Mouse (Mus musculus) MEL (cell line): Measurements from ENCODE around the gene Crim1. TPM values are rescaled to one million over a fixed set of nuclear protein-coding genes. Genes with fewer than 3 reads are reported as not detected.

ENCODE experiments used
- DNase-seq: peaks from one replicate; pipeline ENCODE4 v3.0.0; 2011; ENCODE audit warnings: low read depth, low spot score
- H3K27ac ChIP-seq: 2 replicates; pipeline ENCODE4 v1.5.1; 2012; ENCODE audit warnings: low read depth, mild to moderate bottlenecking, control low read depth, low read length, moderate library complexity; ENCODE audit not compliant: control insufficient read depth
- H3K27me3 ChIP-seq, 2 experiments: fragments of 150-350 bp in 1 of 2; sonication (generic) in 1 of 2; 2 replicates each; pipeline ENCODE4 v1.6.1; 2012; ENCODE audit warnings: low read length in 2 of 2, mild to moderate bottlenecking in 2 of 2, improper control_type of control experiment in 1 of 2, moderate library complexity in 1 of 2; ENCODE audit not compliant: insufficient read depth in 2 of 2, control insufficient read depth in 1 of 2
- H3K36me3 ChIP-seq, 2 experiments: 2 replicates each; pipeline ENCODE4 v1.6.1; 2012 to 2014; ENCODE audit warnings: low read length in 2 of 2, improper control_type of control experiment in 1 of 2, inconsistent platforms in 1 of 2, mild to moderate bottlenecking in 1 of 2; ENCODE audit not compliant: insufficient read depth in 2 of 2, control insufficient read depth in 1 of 2
- H3K4me1 ChIP-seq, 2 experiments: fragments of 150-350 bp in 1 of 2; sonication (generic) in 1 of 2; 2 replicates each; pipeline ENCODE4 v1.6.1; 2012; ENCODE audit warnings: low read length in 2 of 2, improper control_type of control experiment in 1 of 2, mild to moderate bottlenecking in 1 of 2; ENCODE audit not compliant: insufficient read depth in 2 of 2, control insufficient read depth in 1 of 2
- H3K4me3 ChIP-seq, 2 experiments: fragments of 150-350 bp in 1 of 2; sonication (generic) in 1 of 2; 2 replicates each; pipeline ENCODE4 v1.5.1; 2012; ENCODE audit warnings: low read depth in 2 of 2, low read length in 2 of 2, mild to moderate bottlenecking in 2 of 2, moderate library complexity in 2 of 2, control low read depth in 1 of 2, improper control_type of control experiment in 1 of 2; ENCODE audit not compliant: control insufficient read depth in 1 of 2, insufficient read depth in 1 of 2
- H3K79me2 ChIP-seq: 2 replicates; pipeline ENCODE4 v1.6.1; 2012; ENCODE audit warnings: mild to moderate bottlenecking, low read length, moderate library complexity; ENCODE audit not compliant: control insufficient read depth, poor library complexity, insufficient read depth
- H3K9ac ChIP-seq: 2 replicates; pipeline ENCODE4 v1.6.1; 2012; ENCODE audit warnings: low read depth, mild to moderate bottlenecking, control low read depth, low read length, moderate library complexity; ENCODE audit not compliant: control insufficient read depth, poor library complexity, severe bottlenecking
- H3K9me3 ChIP-seq: fragments of 150-350 bp; sonication (generic); replicated peaks from 2 replicates; pipeline ENCODE4 v1.6.1; 2012; ENCODE audit warnings: mild to moderate bottlenecking, low read length, improper control_type of control experiment, moderate library complexity; ENCODE audit not compliant: insufficient read depth
- CHD1 ChIP-seq: IDR thresholded peaks from 2 replicates; pipeline ENCODE4 v1.6.1; 2012; ENCODE audit warnings: low read depth, mild to moderate bottlenecking, inconsistent platforms, low read length, improper control_type of control experiment
- CHD2 ChIP-seq: IDR thresholded peaks from 2 replicates; pipeline ENCODE4 v1.6.1; 2011; ENCODE audit warnings: low read length, improper control_type of control experiment
- EP300 ChIP-seq, 2 experiments: IDR thresholded peaks; 2 replicates each; pipeline ENCODE4 v1.6.1; 2011; ENCODE audit warnings: improper control_type of control experiment in 2 of 2, low read length in 2 of 2, low read depth in 1 of 2, mild to moderate bottlenecking in 1 of 2
- ETS1 ChIP-seq: IDR thresholded peaks from 2 replicates; pipeline ENCODE4 v1.6.1; 2012; ENCODE audit warnings: low read depth, mild to moderate bottlenecking, inconsistent platforms, low read length, improper control_type of control experiment, moderate library complexity
- GABPA ChIP-seq: IDR thresholded peaks from 2 replicates; pipeline ENCODE4 v1.6.1; 2012; ENCODE audit warnings: low read depth, mild to moderate bottlenecking, inconsistent platforms, low read length, improper control_type of control experiment, moderate library complexity
- GATA1 ChIP-seq: IDR thresholded peaks from 2 replicates; pipeline ENCODE4 v1.6.1; 2011; ENCODE audit warnings: low read depth, low read length, improper control_type of control experiment
- JUND ChIP-seq: IDR thresholded peaks from 2 replicates; pipeline ENCODE4 v1.6.1; 2011; ENCODE audit warnings: low read depth, mild to moderate bottlenecking, improper control_type of control experiment, low read length
- MAFK ChIP-seq: IDR thresholded peaks from 2 replicates; pipeline ENCODE4 v1.6.1; 2011; ENCODE audit warnings: low read depth, mild to moderate bottlenecking, low read length, improper control_type of control experiment, borderline replicate concordance
- MAX ChIP-seq: IDR thresholded peaks from 2 replicates; pipeline ENCODE4 v1.6.1; 2011; ENCODE audit warnings: low read length, improper control_type of control experiment
- MEF2A ChIP-seq: IDR thresholded peaks from 2 replicates; pipeline ENCODE4 v1.6.1; 2014; ENCODE audit warnings: low read depth, mild to moderate bottlenecking, inconsistent platforms, low read length, improper control_type of control experiment; ENCODE audit not compliant: poor library complexity, insufficient replicate concordance, severe bottlenecking; ENCODE audit errors: extremely low read depth
- MXI1 ChIP-seq: IDR thresholded peaks from 2 replicates; pipeline ENCODE4 v1.6.1; 2011; ENCODE audit warnings: mild to moderate bottlenecking, low read depth, low read length, improper control_type of control experiment
- MYB ChIP-seq: IDR thresholded peaks from 2 replicates; pipeline ENCODE4 v1.6.1; 2011; ENCODE audit warnings: mild to moderate bottlenecking, low read depth, low read length, improper control_type of control experiment
- NELFE ChIP-seq: IDR thresholded peaks from 2 replicates; pipeline ENCODE4 v1.6.1; 2011; ENCODE audit warnings: low read depth, low read length, improper control_type of control experiment
- POLR2A ChIP-seq, 2 experiments: IDR thresholded peaks; 2 replicates each; pipeline ENCODE4 v1.6.1; 2011 to 2012; ENCODE audit warnings: low read length in 2 of 2, mild to moderate bottlenecking in 2 of 2, control low read depth in 1 of 2, improper control_type of control experiment in 1 of 2, low read depth in 1 of 2, moderate library complexity in 1 of 2; ENCODE audit not compliant: control insufficient read depth in 1 of 2, insufficient read depth in 1 of 2, poor library complexity in 1 of 2
- POLR2AphosphoS2 ChIP-seq: IDR thresholded peaks from 2 replicates; pipeline ENCODE4 v1.6.1; 2011; ENCODE audit warnings: low read length, improper control_type of control experiment
- RAD21 ChIP-seq: IDR thresholded peaks from 2 replicates; pipeline ENCODE4 v1.6.1; 2011; ENCODE audit warnings: mild to moderate bottlenecking, low read depth, low read length, improper control_type of control experiment
- SIN3A ChIP-seq: IDR thresholded peaks from 2 replicates; pipeline ENCODE4 v1.6.1; 2012; ENCODE audit warnings: low read length, improper control_type of control experiment, inconsistent platforms
- SMC3 ChIP-seq: IDR thresholded peaks from 2 replicates; pipeline ENCODE4 v1.6.1; 2011; ENCODE audit warnings: low read depth, low read length, improper control_type of control experiment
- TBP ChIP-seq: IDR thresholded peaks from 2 replicates; pipeline ENCODE4 v1.8.0; 2011; ENCODE audit warnings: low read depth, low read length, improper control_type of control experiment
- TCF12 ChIP-seq: IDR thresholded peaks from 2 replicates; pipeline ENCODE4 v1.6.1; 2014; ENCODE audit warnings: low read depth, mild to moderate bottlenecking, inconsistent platforms, low read length, improper control_type of control experiment, moderate library complexity
- UBTF ChIP-seq: IDR thresholded peaks from 2 replicates; pipeline ENCODE4 v1.6.1; 2012; ENCODE audit warnings: low read depth, mild to moderate bottlenecking, inconsistent platforms, low read length, improper control_type of control experiment, moderate library complexity, borderline replicate concordance; ENCODE audit not compliant: insufficient read depth
- USF2 ChIP-seq, 2 experiments: IDR thresholded peaks; 2 replicates each; pipeline ENCODE4 v1.6.1; 2011 to 2012; ENCODE audit warnings: improper control_type of control experiment in 2 of 2, low read length in 2 of 2, borderline replicate concordance in 1 of 2, inconsistent platforms in 1 of 2, low read depth in 1 of 2, mild to moderate bottlenecking in 1 of 2; ENCODE audit not compliant: insufficient read depth in 1 of 2
- ZKSCAN1 ChIP-seq: IDR thresholded peaks from 2 replicates; pipeline ENCODE4 v1.6.1; 2012; ENCODE audit warnings: low read depth, mild to moderate bottlenecking, inconsistent platforms, low read length, improper control_type of control experiment, moderate library complexity
- ZNF384 ChIP-seq: IDR thresholded peaks from 2 replicates; pipeline ENCODE4 v1.6.1; 2012; ENCODE audit warnings: low read depth, mild to moderate bottlenecking, inconsistent platforms, low read length, improper control_type of control experiment
- polyA plus RNA-seq, 2 experiments: library from polyadenylated mRNA; stranded (reverse) in 1 of 2; unstranded in 1 of 2; fragments of >175 nt in 1 of 2; fragments of >200 nt in 1 of 2; gene quantifications; 2 replicates each; pipeline versions ENCODE4 v1.2.1 to v1.2.4; 2012; ENCODE audit warnings: low replicate concordance in 2 of 2, low read depth in 1 of 2; ENCODE audit not compliant: insufficient read length in 2 of 2, insufficient read depth in 1 of 2, missing spikeins in 1 of 2
- total RNA-seq: library from RNA; depleted of rRNA; stranded (reverse); fragments of 300-350 nt; gene quantifications from 2 replicates; pipeline ENCODE4 v1.2.3, GENCODE M21; 2012

Crim1 gene
- total and polyA plus RNA-seq, 3 experiments, result not detected

GRCm38 (mm10) chr17:78206421-78206820 is 6.4 kb downstream of the Crim1 start:
- Histone ChIP-seq H3K36me3 (no peaks in the 10 kb centered on the region), H3K27ac (no peak overlapping the region)

GRCm38 (mm10) chr17:78207246-78207645 is 7.2 kb downstream of the Crim1 start:
- Histone ChIP-seq H3K9ac (no peak overlapping the region), H3K79me2 (no peaks in the 10 kb centered on the region), H3K4me3 (no peak overlapping the region), H3K9me3 (no peaks in the 10 kb centered on the region), H3K27ac (no peak overlapping the region), H3K4me1 (no peaks in the 10 kb centered on the region), H3K27me3 (no peaks in the 10 kb centered on the region), H3K36me3 (no peaks in the 10 kb centered on the region)
- DNase-seq, result no peak
- TF ChIP-seq NELFE (no peak), UBTF (no peak)

More at GRCm38 (mm10) chr17:78206421-78206820, 6.4 kb downstream of the Crim1 start:
- H3K9ac ChIP-seq, result no peak overlapping the region
- DNase-seq, result no peak
- H3K4me3 ChIP-seq, result no peak overlapping the region
- no peaks in the 10 kb centered on the region for H3K79me2 ChIP-seq
- no peaks in the 10 kb centered on the region for H3K27me3 ChIP-seq
- H3K9me3 ChIP-seq, result no peaks in the 10 kb centered on the region
- TF ChIP-seq MAX (no peak), TCF12 (no peak), MEF2A (no peak), CHD1 (no peak), EP300 (IDR thresholded peaks at IDR 0.05; ENCODE audit: low read depth in 1 of 2, low read length in 2 of 2) (no peak), TBP (no peak), MYB (no peak), CHD2 (no peak), MXI1 (no peak), ZKSCAN1 (no peak), POLR2AphosphoS2 (no peak), ZNF384 (no peak), USF2 (IDR thresholded peaks at IDR 0.05; ENCODE audit: borderline replicate concordance in 1 of 2, insufficient read depth in 1 of 2, low read depth in 1 of 2, low read length in 2 of 2) (no peak)
- TF ChIP-seq, all 39 proteins: peak for 0
- H3K4me1 ChIP-seq, result no peaks in the 10 kb centered on the region

GRCm38 (mm10) chr17:78208805-78209204 is 8.8 kb downstream of the Crim1 start:
- Histone ChIP-seq H3K9me3 (no peaks in the 10 kb centered on the region), H3K9ac (no peak overlapping the region), H3K36me3 (no peaks in the 10 kb centered on the region), H3K27me3 (no peaks in the 10 kb centered on the region; a peak in 1 of 4 replicates), H3K79me2 (no peaks in the 10 kb centered on the region), H3K4me3 (no peak overlapping the region), H3K4me1 (no peaks in the 10 kb centered on the region), H3K27ac (no peak overlapping the region)
- no peak for TF ChIP-seq MXI1
- TF ChIP-seq MAFK, result no peak
- TF ChIP-seq GABPA, result no peak
- no peak for TF ChIP-seq CHD2
- TF ChIP-seq RAD21, result no peak
- no peak for TF ChIP-seq GATA1
- TF ChIP-seq TCF12, result no peak
- TF ChIP-seq USF2 (IDR thresholded peaks at IDR 0.05; ENCODE audit: borderline replicate concordance in 1 of 2, insufficient read depth in 1 of 2, low read depth in 1 of 2, low read length in 2 of 2), result no peak
- TF ChIP-seq EP300 (IDR thresholded peaks at IDR 0.05; ENCODE audit: low read depth in 1 of 2, low read length in 2 of 2), result no peak
- no peak for TF ChIP-seq JUND
- TF ChIP-seq MYB, result no peak
- no peak for TF ChIP-seq POLR2A (IDR thresholded peaks at IDR 0.05; ENCODE audit: control insufficient read depth in 1 of 2, insufficient read depth in 1 of 2, low read depth in 1 of 2, low read length in 2 of 2, poor library complexity in 1 of 2)
- TF ChIP-seq MEF2A, result no peak
- TF ChIP-seq SMC3, result no peak
- no peak for TF ChIP-seq POLR2AphosphoS2
- TF ChIP-seq SIN3A, result no peak
- no peak for TF ChIP-seq ETS1
- no peak for DNase-seq
